Mouse (Mus musculus) mouse embryonic stem cell (cell line): ENCODE data around the gene Sigmar1.

Source experiments
- in situ Hi-C, 2 experiments: fragments of 300-500 bp; cut with MboI; formaldehyde crosslinking; loops; 1 replicate in 1 of 2; 3 replicates in 1 of 2; pipeline ENCODE4 v1.14.3; 2019 to 2020; ENCODE audit warnings: low sequenced_read_pairs in 2 of 2, low pct_unique_long_range_greater_than_20kb in 1 of 2, mixed read lengths in 1 of 2; ENCODE audit not compliant: unreplicated experiment in 1 of 2

Gene Sigmar1

GRCm38 (mm10) chr4:41758701-41759100, 2.7 kb upstream of the Sigmar1 start:
- in situ Hi-C loops: no loop called here

GRCm38 (mm10) chr4:41758021-41758420, 2.1 kb upstream of the Sigmar1 start:
- in situ Hi-C loops: no loop called here

- in situ Hi-C loops: no loop called here
Observed at GRCm38 (mm10) chr4:41757321-41757720, 1.4 kb upstream of the Sigmar1 start.

GRCm38 (mm10) chr4:41756440-41756839, 483 bp upstream of the Sigmar1 start:
- in situ Hi-C loops: no loop called here

GRCm38 (mm10) chr4:41754797-41755337, 1.1 kb downstream of the Sigmar1 start, which contains the start of gene Galt:
Gene Galt (plus strand): TSS chr4:41755228.
- in situ Hi-C loops: no loop called here

GRCm38 (mm10) chr4:41745021-41745420, 10.9 kb downstream of the Sigmar1 start:
- in situ Hi-C loops: no loop called here

- in situ Hi-C loops: no loop called here
Observed at GRCm38 (mm10) chr4:41744131-41744530, 11.8 kb downstream of the Sigmar1 start.

GRCm38 (mm10) chr4:41741158-41741560, 14.8 kb downstream of the Sigmar1 start:
- in situ Hi-C loops: no loop called here

- in situ Hi-C loops: no loop called here
Observed at GRCm38 (mm10) chr4:41740380-41741157, 15.4 kb downstream of the Sigmar1 start.

GRCm38 (mm10) chr4:41739260-41739659, 16.7 kb downstream of the Sigmar1 start:
- in situ Hi-C loops: no loop called here

- in situ Hi-C loops: no loop called here
Observed at GRCm38 (mm10) chr4:41738256-41738603, 17.7 kb downstream of the Sigmar1 start.

- in situ Hi-C loops: no loop called here
Observed at GRCm38 (mm10) chr4:41737602-41738255, 18.2 kb downstream of the Sigmar1 start.

GRCm38 (mm10) chr4:41731052-41731765, 24.7 kb downstream of the Sigmar1 start, which contains the start of gene Arid3c:
Gene Arid3c (minus strand): TSS chr4:41731142.
- in situ Hi-C loops: no loop called here

- in situ Hi-C loops: no loop called here
Observed at GRCm38 (mm10) chr4:41726826-41727621, 28.9 kb downstream of the Sigmar1 start.

GRCm38 (mm10) chr4:41722918-41723351, 33.0 kb downstream of the Sigmar1 start, which contains the start of gene Dctn3:
Gene Dctn3 (minus strand): TSS chr4:41723170.
- in situ Hi-C loops: loop anchor here in 1 of 2 experiments (25.0 kb wide), 1 partner anchor 586 kb away; the partner anchor contains the start of gene Ube2r2

- in situ Hi-C loops: loop anchor here in 1 of 2 experiments (25.0 kb wide), 1 partner anchor 580 kb away; the partner anchor contains the start of gene Ube2r2
Observed at GRCm38 (mm10) chr4:41716834-41717233, 39.1 kb downstream of the Sigmar1 start.

- in situ Hi-C loops: loop anchor here in 1 of 2 experiments (25.0 kb wide), 1 partner anchor 578 kb away; the partner anchor contains the start of gene Ube2r2
Observed at GRCm38 (mm10) chr4:41715596-41715995, 40.4 kb downstream of the Sigmar1 start.

- in situ Hi-C loops: loop anchor here in 1 of 2 experiments (25.0 kb wide), 1 partner anchor 578 kb away; the partner anchor contains the start of gene Ube2r2
Observed at GRCm38 (mm10) chr4:41715082-41715481, 40.9 kb downstream of the Sigmar1 start.
